Comparison of ENCODE assay signal across 11 mouse cellular contexts in the genomic region with DNA sequence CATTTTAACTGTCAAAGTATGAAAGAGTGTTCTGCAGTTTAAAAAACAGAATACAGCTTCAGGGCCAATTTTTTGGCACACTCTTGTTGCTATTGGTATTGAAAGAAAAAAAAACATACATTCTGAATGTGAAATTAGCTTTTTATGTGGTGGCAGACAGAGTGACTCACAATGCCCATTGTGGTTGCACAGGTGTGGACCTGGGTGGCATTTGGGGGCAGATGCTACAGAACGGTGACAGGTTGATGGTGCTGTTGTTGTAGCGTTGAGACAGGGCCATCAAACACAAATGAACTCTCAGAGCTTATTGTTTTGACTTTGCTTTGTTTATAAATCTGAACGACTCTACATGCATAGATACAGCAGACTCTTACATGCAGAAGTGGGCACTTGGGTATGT.
"Had no signal": no experiment of that assay in that cellular context is flagged by ENCODE, and none has a peak within 500 bp of the region (broad histone marks: within the 10 kb centered on the region; RNA-seq: fewer than 3 reads in every experiment).

No protein-coding gene starts in this region.

- H3K4me3 ChIP-seq: left cerebral cortex, adult 2 months; limb, embryonic 10.5 days; midbrain, embryonic 13.5 days; stomach, embryonic 15.5 days had no signal

- ATAC-seq: lung, postnatal 0 days; midbrain, embryonic 13.5 days had no signal

- DNase-seq: kidney, adult 8-10 months; kidney, postnatal 25 days; lung, adult 2 months; lung, postnatal 36 days; right cerebral cortex, postnatal 14 days had no signal

- H3K36me3 ChIP-seq: limb, embryonic 10.5 days; midbrain, embryonic 13.5 days; stomach, embryonic 15.5 days had no signal

- H3K4me1 ChIP-seq: limb, embryonic 10.5 days; stomach, embryonic 15.5 days had no signal

- H3K9ac ChIP-seq: liver, embryonic 14.5 days; midbrain, embryonic 13.5 days; stomach, embryonic 15.5 days had no signal

- H3K27ac ChIP-seq: left cerebral cortex, adult 2 months; limb, embryonic 10.5 days; liver, embryonic 14.5 days; midbrain, embryonic 13.5 days; stomach, embryonic 15.5 days had no signal

- H3K27me3 ChIP-seq: midbrain, embryonic 13.5 days; stomach, embryonic 15.5 days had no signal
